In the genomic region with DNA sequence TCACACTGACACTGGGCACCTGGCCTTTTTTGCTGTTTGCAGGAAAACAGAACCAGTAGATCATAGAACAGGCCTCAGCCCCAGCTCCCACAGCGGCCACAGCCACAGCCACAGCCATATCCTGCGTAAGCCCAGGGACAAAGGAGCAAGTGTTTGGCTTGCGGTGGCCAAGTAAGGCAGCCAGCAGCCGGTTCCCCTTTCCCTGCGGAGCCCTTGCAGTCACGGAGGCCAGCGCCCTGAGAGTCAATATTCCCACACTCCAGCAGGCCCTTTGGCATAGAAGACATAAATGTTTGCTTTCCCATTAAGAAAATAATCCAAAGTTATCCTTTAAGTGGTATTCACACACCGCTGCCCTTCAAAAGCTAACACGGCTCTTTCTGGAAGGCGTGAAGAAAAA, we compare ENCODE assay signal across 8 mouse cellular contexts.
DNase-seq lines count a peak whose midpoint lies in the region; ATAC-seq lines count a peak whose summit lies in the region.

No protein-coding gene starts in this region.

- peak; percentile 32 to 47 for DNase-seq in cerebellum, postnatal 10 days
- no peak for DNase-seq in cerebellum, adult 9-11 months
- peak; percentile 18 for DNase-seq in brain, adult 2 months (ENCODE audit: low read depth, low spot score)
- DNase-seq in heart, postnatal 4 days: peak; percentile 36
- no peak for DNase-seq in spleen, adult 18-20 months
- DNase-seq in left cerebral cortex, adult 18-20 months (ENCODE audit: low spot score in 2 of 2): no peak
- DNase-seq in right cerebral cortex, postnatal 36 days (ENCODE audit: low spot score in 2 of 2): no peak

- ATAC-seq in lung, embryonic 16.5 days (ENCODE audit: low read depth): peak; percentile 67

- H3K27ac ChIP-seq in lung, embryonic 16.5 days (ENCODE audit: low read length): peak overlapping the region; percentile 95

- WGBS in lung, embryonic 16.5 days: 44% methylated on average over 10 of the region's 10 CpGs

- no peak overlapping the region for H3K4me3 ChIP-seq in lung, embryonic 16.5 days (ENCODE audit: low read length)

- H3K36me3 ChIP-seq in lung, embryonic 16.5 days (ENCODE audit: control insufficient read depth, insufficient read depth, low read length): no peaks in the 10 kb centered on the region

- peaks cover 42% of the 10 kb centered on the region for H3K4me1 ChIP-seq in lung, embryonic 16.5 days (replicated peaks; ENCODE audit: control insufficient read depth, insufficient read depth, low read length)

- H3K27me3 ChIP-seq in lung, embryonic 16.5 days (ENCODE audit: control insufficient read depth, insufficient read depth, low read depth, low read length): no peaks in the 10 kb centered on the region

- no peaks in the 10 kb centered on the region for H3K9me3 ChIP-seq in lung, embryonic 16.5 days (ENCODE audit: control insufficient read depth, low read length)

- H3K9ac ChIP-seq in lung, embryonic 16.5 days (ENCODE audit: low read length): no peak overlapping the region; the same call in 1 of the 2 replicates

- no peak overlapping the region for H3K4me2 ChIP-seq in lung, embryonic 16.5 days (ENCODE audit: low read depth, low read length)

Comparison
In these comparisons a context has a peak if more than half of its experiments do, and no peak if none do; other contexts are left out.
1. DNase-seq: peak in cerebellum, postnatal 10 days (2 of 2), brain, adult 2 months (single experiment) and heart, postnatal 4 days (single experiment); none in cerebellum, adult 9-11 months (single experiment), spleen, adult 18-20 months (0 of 2), left cerebral cortex, adult 18-20 months (0 of 2) and right cerebral cortex, postnatal 36 days (0 of 2).